Mouse (Mus musculus) right cerebral cortex, postnatal 10 days (tissue): ENCODE measurements at regions not wholly inside any gene's neighbourhood (a gene's known extent, or its start where the extent isn't known, plus 50 kb on each side); places are given as distances from the start of the nearest gene placed in this dataset.

ENCODE experiments used
- DNase-seq, 2 experiments: peaks; one replicate each; pipeline ENCODE4 v3.0.0; 2021; ENCODE audit warnings: low spot score in 2 of 2

DNA sequence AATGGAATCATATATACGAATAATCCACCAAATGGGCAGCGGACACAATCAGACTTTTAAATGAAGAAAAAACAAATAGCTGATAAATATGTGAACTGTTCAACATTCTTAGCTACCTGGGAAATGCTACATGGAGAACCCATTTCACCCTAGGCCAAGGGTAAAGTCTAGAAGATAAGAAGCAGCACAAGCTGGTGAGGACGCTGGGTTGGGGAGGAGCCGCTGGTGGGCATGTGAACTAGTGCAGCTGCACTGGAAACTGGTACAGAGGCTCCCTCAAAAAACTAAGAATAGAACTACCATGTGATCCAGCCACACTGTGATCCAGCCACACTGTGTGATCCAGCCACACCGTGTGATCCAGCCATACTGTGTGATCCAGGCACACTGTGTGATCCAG lies 198.8 kb upstream of the Bmper start:
- no peak for DNase-seq

- no peak for DNase-seq
These were observed 197.6 kb upstream of the Bmper start for GRCm38 (mm10) chr9:23025247-23025646.

GRCm38 (mm10) chr9:23027377-23028313 lies 195.2 kb upstream of the Bmper start:
- peak; percentile 60 to 79 for DNase-seq

GRCm38 (mm10) chr9:23029421-23029820 lies 193.5 kb upstream of the Bmper start:
- no peak for DNase-seq

GRCm38 (mm10) chr9:23030138-23030537 lies 192.7 kb upstream of the Bmper start:
- no peak for DNase-seq

DNA sequence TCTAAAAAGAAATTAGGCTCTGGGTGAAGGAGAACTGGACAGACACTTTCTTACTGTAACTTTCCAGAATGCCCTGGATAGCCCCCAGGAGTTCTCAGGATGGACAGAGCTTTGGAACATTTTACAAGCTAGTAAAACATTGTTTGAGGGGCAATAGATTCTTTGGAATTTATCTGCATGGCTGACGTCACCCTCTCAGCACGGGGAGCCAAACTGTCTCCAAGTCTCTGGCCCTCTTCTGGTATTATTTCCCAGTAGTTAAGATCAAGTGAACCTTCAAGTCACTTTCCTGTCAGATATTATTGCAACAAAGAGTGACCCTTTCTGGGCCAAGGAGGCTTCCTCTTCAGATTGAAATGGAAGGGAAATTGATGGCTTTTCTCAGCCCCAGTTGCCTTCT lies 192.3 kb upstream of the Bmper start:
- no peak for DNase-seq

DNA sequence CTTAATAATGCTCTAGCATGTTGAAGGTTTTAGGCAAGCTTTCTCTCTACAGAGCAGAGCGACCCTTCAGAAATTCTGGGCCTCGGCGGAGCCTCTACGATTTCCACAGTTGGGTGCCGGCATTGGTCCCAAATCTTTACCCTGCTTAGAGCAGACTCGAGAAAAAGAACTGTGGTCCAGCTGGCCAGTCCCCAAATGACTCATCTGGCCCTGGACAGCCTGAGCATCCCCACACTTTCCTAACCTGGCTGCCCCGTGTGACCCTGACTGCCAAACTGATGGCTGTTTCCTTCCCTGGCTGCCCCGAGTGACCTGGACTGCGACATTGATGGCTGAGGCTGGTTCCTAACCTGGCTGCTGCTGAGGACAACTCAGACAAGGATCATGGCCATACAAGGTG lies 191.0 kb upstream of the Bmper start:
- no peak for DNase-seq

- DNase-seq = no peak
These were observed 187.6 kb upstream of the Bmper start for GRCm38 (mm10) chr9:23035306-23035705.

DNA sequence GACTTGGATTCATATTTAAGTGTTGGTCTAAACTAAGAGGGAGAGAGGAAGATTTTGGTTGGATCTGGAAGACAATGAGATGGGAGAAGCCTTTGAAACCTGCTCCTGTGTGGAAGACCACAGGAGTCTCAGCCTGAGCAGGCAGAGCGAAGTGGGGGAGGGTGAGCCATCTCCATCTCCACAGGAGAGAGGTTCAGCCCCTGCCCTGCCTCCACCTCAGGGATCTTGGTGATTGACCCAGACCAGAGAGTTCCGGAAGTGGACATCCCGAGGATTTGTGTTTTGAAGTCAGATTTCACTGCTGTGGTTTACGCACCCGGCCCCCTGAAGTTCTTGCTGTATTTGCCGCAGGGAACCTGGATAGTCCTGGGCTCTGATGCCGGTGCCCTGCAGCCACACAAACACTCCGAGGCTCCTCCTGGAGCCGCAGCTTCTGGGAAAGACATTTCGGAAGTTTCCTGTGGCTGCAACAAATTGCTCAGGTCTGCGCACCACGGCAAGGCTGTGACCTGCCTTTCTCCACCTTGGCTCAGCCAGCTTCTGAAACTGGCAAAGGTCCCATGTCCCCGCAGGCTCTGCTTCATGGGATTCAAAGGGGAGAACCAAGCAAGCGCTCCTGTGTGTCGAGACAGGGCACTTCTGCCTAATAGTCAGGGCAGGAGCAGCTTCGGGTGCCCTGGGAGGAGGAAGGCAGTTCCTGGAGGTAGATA lies 186.8 kb upstream of the Bmper start:
- no peak for DNase-seq

GRCm38 (mm10) chr9:23037513-23037914 lies 185.4 kb upstream of the Bmper start:
- DNase-seq = no peak

DNA sequence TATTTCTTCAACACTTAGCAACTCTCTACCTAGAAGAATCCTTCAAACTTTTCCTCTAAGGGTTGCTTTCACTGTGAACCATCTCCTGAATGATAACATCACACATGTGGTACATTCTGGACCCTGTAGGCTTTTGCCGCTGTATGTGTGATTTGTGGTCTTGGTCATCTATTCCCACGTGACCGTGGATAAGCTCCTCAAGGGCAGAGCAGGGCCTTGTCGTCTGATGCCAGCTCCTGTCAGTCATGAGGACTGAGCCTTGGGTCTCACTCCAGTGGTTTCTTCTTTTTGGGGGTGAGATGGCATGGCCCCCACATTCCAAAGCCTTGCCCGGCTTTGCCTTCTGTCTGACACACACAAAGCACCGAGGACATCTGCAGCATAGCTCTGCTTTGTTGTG lies 183.3 kb upstream of the Bmper start:
- no peak for DNase-seq

DNA sequence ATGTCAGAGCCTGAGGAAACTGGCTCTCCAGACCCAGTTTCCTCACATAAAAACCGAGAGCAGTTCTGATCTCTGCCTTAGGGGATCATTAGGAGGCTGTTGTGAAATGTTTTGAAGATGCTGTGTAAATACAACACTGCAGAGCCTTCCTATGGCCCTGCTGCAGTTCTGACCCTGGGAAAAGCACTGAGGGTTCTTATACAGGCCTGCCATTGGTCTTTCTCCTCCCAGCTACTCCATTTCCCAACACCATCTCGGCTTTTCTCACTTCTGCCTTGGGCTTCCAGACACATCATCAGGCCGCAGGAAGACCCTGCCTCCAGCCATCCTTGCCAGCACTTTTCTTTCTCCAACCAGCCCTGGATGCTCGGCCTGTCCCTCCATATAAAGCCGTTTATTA lies 181.9 kb upstream of the Bmper start:
- no peak for DNase-seq

DNA sequence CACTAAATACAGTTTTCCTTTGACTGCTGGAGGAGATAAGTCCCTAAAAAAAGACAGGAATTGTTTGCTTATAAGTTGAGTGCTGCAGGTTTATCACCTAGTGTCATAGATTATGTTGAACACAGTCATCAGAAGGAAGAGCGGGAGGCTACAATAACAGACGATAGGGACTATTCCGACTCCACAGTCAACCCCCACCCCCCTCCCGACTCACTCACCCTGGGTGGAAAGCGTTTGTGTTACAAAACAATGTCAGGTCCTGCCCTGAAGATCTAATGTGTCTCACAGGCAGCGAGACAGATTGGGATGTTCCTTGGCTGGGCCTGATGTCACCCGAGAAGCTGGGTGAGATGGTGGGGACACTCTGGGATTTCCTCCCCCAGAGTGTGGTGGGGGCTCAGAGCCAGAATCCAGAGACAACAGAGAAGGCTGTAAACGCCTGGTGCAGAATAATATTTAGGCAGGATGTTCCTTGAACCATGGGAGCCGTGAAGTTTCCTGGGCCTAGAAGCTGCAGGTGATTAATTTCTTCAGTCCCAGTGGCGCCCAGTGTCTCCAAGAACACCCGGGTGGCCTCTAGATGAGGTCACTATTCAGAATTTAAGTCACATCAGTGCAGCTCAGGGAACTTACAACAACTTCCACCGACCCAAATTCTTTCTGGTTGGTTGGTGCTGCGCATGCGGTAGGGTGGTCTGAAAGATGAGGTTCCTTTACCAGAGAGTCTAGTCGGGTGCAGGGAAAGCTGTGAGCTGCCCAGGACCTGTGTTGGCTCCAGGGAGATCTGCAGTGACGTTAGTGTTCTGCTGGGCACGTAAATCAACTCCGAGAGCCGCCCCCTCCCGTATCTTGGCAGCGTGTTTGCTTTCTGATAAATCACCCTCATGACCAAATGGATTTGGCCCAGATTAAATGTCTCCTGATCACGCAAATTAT lies 181.1 kb upstream of the Bmper start:
- no peak for DNase-seq

- no peak for DNase-seq
These were observed 179.9 kb upstream of the Bmper start for GRCm38 (mm10) chr9:23043006-23043405.

DNA sequence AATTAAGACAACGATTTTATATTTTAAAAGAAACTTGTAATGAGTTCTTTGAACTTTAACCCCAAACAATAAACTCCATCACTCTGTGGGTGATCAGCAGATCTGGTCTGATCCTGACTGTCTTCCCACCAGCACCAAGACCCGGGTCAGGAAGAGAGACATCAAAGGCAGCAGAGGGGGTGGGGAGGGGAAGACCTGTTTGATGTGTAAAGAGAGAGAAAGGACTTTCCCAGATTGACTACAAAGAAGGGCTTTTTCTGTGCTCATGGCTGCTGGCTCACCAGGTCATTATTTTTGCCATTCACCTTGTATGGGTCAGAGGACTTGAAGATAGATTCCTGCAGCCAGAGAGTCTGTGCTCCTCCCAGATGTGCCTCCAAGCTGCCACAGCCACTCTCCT lies 177.4 kb upstream of the Bmper start:
- DNase-seq = no peak

DNA sequence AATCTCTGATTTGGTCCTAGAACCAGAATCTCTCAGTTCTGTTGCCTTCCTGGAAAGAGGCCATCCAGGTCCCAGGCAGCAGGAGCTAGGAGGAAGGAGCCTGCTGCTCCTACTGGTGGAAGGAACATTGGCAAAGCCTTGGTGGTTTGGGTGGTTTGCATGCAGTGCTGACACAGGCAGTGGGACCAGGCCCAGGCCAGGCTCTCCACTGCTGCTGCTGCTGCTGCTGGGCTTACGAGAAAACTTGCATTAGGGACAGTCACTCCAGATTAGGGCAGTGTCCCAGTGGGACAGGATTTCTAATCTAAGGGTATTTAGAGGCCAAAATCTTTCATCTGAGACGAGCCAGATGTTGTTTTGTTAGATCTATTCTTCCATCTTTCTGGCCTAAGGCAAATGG lies 172.1 kb upstream of the Bmper start:
- no peak for DNase-seq

DNA sequence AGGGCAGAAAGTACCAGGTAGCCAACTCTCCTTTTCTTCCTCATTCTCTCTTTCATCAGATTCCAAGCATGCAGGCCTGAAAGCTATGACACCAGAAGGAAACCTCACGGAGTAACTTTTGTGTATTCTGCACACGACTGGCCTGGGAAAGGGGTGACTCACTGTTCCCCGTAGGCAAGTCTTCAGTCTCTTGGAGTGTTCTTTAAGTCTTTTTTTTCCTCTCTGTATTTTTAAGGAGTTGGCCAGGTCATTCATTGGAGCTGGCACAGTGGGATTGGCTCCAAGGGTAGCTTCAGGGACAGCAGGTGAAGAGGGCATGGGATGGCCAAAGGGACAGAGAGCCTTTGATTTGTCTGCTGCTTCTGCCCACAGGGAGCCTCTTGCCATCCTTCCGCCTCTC lies 163.3 kb upstream of the Bmper start:
- DNase-seq = no peak

- no peak for DNase-seq
These were observed 162.3 kb upstream of the Bmper start for GRCm38 (mm10) chr9:23060526-23060925.

DNA sequence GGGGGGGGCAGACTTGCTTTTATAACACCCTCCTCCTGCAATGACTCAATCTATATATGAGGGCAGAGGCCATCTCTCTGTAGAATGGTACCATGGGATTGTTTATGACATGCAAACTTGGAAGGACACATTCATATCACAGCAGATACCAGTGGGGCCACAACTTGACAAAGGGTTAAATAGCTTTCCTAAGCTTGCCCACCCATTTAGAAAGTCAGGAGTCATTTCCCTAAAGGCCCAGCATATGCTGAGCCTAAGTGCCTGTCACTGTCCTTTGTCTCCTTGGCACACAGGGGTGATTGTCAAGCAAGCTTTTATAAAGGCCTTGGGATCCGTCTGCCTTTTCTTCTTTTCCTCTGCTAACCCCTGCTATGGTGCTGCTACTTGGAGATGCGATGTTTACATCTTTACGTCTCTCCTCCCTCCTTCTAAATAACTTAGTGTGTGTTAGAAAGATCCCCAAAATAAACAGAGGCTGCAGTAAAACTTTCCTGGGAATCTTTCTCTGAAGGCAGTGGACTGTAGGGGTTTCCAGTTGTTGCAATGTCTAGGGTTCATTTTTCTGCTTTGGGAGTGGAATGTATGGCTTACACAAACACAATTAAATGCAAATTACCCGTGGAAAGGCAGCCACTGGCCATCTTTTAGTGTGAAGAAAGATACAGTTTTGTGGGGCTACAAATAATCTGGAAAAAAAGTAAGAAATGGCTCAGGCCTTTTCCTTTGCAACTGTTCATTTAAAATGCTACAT lies 161.5 kb upstream of the Bmper start:
- DNase-seq = no peak

GRCm38 (mm10) chr9:23062057-23062655 lies 160.7 kb upstream of the Bmper start:
- DNase-seq = no peak
